Mouse (Mus musculus) thymus, postnatal 0 days (tissue): ENCODE measurements around the gene Mum1. TPM values are rescaled to one million over a fixed set of nuclear protein-coding genes. Genes with fewer than 3 reads are reported as not detected.
A peak's percentile ranks its signal among the peaks of the same experiment; 100 is the strongest.

ENCODE experiments used
- DNase-seq: peaks from one replicate; pipeline ENCODE4 v3.0.0-alpha.2; 2015; ENCODE audit warnings: low spot score
- polyA plus RNA-seq: library from polyadenylated mRNA; unstranded; fragments of >200 nt; fragmentation: Nextera tagmentation; extraction: Ambion mirVana; gene quantifications from 2 replicates; pipeline ENCODE4 v1.2.1, GENCODE M21; 2015

The Mum1 gene
- polyA plus RNA-seq, 1 experiment from 2014 or later = 72.4 TPM

GRCm38 (mm10) chr10:80250059-80250458, 23.8 kb downstream of the Mum1 start:
- DNase-seq = no peak

DNA sequence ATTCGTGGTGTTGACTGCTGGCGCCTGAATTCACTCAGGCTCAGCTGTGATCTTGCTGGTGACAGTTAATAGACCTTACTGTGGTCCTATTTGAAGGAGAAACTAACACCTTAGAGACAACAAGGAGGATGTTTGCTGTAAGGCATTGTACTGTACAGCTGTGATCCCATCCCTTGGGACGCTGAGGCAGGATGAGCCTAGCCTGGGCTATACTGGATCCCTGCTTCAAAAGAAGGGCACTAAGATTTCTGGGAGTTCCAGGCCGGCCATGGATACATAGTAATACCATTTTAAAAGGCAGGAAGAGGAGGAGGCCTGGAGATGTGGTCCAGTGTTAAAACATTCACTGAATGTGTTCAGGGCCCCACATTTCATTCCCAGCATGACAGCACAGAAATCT, 24.3 kb downstream of the Mum1 start:
- no peak for DNase-seq

DNA sequence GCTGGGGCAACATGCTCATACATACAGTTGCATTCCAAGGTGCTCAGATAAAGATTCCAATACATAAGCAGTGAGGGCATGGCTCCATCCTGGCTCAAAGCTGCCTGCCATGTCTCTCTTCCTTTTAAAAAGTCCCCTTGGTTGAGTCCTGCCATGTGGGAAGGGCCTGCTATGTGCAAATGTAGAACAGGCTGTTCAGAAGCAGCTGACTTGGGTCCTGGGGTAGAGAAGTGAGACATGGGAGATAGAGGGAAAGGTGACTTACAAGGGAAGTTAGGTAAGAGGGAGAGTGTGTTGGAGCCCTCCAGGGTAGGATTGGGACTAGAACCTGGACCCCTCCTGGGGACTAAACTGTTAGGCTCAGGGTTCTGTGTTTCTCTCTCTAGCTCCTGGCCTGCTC, 25.8 kb downstream of the Mum1 start:
- DNase-seq = no peak

DNA sequence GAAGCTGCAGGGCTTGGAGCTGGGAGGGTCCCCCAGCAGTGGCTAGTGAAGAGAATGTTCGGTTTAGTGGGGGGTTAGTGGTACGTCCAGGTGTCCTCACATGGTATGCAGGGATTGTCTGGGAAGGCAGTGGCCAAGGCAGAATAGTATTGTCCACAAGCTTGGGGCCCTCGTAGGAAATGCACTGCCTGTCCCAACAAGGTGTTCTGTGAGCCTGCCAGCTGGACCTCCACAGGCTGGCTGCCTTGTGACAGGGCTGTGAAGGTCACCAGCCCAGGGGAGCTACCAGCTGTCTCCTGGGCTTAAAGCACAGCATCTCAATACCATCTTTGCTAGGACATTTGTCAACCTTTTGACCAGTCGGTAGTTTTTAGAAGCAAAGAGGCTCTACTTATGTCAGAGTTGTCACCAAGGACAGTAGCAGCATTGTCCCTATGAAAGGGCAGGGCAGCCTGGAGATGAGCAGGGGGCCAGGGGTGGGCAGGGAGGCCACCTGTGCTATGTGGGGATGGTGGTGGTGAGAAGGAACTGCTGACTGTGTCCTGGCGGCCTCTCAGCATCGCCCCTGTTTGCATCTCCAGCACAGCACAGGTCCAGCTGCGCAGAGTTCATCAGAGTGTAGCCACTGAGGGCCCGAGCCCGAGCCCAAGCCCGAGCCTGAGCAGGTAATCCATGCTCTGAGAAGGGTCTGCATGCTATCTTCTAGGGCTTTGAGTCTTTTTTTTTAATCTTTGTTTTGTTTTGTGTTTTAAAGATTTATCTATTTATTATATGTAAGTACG, 26.4 kb downstream of the Mum1 start:
- no peak for DNase-seq

DNA sequence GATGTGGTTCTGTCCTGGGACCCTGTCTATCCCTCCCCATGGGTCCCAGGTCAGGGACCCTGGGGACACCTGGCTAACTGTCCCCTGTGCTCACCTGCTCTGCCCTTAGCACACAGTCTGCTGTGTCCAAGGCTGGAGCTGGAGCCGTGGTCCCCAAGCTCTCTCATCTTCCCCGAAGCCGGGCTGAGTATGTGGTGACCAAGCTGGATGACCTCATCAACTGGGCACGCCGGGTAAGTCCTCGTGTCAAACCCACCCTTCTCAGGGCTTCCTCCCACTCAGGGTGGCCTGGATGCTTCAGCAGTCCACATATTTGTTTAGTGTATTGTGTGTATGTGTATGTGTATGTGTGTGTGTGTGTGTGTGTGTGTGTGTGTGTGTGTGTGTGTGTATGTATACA, 27.3 kb downstream of the Mum1 start:
- DNase-seq = no peak

DNA sequence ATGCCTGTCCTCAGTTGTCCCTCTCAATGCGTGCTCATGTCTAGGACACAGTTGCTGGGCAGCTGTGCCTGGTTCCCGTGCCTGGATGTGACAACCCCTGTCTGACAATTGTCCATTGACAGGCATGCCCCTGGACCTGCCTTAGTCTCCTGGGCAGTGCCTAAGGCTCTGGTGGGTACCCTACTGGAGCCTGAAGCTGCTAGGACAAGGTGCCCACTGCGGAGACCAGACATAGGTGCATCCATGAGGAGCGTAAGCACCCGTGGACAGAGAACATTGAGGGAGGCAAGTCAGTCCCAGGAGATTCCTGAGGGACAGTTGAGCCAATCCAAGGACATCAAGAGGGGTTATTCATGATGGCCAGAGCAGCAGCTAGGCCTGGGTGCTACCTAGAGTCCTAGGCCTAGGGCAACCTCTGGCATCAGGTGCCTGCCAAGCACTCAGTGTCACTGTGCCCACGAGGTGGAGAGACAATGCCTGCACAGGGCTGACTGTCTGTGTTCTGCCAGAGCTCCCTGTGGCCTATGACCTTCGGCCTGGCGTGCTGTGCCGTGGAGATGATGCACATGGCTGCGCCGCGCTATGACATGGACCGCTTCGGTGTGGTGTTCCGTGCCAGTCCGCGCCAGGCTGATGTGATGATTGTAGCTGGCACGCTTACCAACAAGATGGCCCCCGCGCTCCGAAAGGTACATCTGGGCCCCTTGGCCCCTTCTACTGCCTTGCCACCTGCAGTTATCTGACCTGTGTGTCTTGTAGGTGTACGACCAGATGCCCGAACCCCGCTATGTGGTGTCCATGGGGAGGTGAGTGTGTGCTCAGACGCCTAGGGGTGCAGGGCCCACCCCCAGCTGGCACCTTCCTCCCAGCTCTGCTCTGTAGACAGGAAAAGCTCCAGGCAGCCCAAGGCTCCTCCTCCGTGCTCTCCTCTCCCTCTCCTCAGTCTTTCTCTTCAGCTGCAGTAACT, 28.4 kb downstream of the Mum1 start:
- DNase-seq = no peak

DNA sequence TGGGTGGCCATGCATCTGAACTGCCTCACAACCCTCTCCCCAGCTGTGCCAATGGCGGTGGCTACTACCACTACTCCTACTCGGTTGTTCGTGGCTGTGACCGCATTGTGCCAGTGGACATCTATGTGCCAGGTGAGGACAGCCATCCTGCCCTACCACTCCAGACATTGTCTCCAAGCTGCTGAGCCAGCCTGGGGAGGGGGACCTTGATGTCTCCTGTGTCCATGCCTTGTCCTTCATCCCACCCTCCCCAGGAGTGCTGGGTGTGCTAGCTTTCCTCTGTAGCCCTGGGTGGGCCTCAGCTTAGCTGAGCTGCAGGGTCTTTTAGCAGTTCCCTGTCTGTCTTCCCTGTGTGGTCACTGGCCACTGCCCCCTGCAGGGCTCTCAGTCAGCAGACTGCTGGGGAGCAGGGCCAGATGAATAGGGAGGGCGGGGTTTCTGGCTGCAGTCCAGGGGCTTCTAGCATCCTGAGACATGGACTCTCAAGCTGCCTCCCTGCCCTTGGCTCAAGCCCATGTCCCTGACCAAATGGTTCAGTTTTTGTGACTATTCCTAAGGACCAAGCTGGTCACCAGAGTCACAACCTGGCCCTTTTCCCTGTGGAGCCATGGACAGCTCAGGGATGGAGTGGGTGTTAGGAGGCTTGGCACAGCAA, 29.8 kb downstream of the Mum1 start:
- DNase-seq = no peak

DNA sequence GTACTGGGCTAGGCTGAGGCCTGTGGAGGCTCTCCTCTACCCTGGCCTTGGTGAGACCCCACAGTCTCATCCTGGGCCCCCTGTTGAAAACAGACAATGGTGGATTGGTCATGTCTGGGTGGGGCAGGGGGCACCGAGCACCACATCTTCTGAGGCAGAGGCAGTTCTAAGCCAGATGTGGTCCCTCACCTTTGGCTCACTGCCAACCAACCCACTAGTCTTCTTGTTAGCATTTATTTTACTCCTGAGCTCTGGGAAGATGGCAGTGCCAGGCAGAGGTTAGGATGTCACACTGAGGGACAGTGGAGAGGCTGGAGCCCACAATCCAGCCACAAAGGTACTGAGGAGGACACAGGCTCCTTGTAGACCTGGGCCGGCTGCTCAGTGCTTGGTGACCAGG, 31.7 kb downstream of the Mum1 start:
- DNase-seq = no peak

DNA sequence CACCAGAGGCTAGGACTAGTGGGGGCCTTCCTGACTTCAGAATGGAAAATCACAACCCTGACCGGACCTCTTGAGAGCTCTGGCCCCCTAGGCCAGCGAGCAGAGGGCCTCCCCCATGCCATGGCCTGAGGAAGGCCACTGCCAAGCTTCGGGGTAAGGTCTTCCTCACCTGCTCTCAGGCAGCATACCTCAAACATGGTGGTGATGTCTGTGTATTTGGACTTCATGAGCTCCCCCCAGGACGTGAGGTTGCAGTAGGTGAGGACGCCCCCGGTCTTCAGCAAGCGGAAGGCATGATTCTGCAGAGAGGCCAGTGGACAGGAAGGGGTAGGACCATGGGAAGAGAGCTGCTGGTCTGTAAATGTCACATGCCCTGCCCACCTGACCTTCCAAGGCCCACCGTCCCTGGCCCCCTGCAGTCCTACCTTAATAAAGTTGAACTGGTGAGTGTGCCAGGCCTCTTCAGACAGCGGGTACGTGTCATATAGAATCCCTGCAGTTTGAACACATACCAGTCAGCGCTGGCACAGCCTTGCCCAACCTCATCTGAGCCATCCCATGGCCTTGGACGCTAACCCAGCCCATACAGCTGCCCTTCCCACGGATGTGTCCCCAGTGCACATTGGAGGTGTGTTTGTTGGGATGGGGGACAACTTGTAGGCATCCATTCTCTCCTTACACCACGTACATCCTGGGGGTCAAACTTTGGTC, 32.7 kb downstream of the Mum1 start:
- DNase-seq = no peak

GRCm38 (mm10) chr10:80259463-80259805, 33.2 kb downstream of the Mum1 start:
- DNase-seq = no peak

DNA sequence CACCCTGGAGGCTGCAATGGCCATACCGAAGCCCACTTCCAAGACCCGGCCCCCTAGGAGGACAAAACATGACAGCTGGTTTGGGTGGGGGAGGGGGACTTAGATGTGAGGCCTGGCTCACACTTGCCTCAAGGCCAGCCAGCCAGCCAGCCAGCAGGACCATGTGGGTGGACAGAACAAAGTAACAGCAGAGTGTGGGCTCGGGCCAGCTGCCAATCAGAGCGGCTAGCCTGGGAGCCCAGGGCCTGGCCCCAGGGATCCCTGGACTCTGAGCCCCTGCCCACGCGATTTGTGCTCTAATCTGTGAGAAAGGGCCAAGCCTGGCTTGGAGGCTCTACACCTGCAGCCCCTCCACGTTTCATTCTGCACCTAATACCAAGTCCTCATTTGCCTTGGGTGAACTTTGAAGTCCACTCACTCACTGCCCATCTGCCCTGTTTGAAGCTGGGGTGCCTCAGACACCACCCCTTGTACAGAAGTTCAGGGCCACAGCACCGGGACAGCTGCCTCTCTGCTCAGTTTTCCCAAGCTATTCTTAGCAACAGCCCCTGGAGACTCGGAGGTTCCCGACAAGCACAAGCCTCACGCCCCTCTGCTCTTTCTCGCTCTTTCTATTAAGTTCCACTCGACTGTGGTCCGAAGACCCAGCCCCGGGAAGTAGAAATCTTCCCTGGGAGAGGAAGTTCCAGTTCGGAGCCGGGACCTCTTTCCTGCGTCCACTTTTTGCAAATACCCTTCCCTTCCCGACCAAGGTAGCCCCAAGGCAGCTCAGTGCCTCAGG, 33.8 kb downstream of the Mum1 start:
- DNase-seq = no peak

DNA sequence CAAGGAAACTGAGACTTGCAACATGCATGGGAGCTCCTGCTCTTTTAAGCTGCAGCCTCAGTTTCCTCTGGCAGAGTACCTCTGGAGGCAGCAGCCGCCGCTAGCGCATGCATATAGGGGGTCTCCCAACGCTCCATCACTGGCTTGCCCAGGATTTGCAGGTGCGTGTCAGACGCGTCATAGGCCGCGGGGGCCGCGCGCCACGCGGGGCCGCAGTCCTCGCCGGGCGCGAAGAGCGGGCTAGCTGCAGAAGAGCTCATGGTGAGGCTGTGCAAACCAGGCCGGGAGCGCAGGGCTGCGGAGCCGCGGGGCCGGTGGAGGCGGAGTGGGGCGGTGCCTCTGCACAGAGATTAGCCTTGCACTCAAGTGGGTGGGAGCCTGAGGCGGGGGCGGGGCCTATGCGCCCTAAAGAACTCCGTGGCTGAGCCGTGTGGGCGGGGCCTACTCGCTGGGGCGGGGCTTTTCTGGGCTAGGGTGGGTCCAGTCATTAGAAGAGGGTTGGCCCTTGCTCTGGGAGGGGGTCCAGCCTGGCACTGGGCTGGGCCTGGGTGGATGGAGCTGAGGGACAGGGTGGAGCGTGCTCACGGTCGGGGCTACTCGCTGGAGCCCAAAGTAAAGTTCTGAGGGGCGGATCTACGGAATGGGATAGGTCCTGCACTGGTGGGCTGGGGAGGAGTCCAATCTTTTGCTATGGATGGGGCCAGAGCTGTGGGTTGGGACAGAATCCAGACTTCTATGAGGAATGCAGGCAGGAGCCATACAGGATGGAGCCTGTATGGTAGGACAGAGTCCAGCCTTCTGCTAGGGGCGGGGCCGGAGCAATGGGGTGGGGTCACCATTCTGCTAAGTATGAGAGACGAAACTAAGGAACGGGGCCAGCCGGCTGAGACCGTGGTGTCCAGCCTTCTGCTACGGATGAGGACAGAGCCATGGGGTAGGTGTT, 34.7 kb downstream of the Mum1 start, which contains the start of the genes Gamt and Dazap1:
Gene Gamt (minus strand): TSS at position 371 of the 943 bp plus-strand sequence.
Gene Dazap1 (plus strand): TSS at position 845 of the 943 bp plus-strand sequence.
- peak; percentile 93 for DNase-seq

DNA sequence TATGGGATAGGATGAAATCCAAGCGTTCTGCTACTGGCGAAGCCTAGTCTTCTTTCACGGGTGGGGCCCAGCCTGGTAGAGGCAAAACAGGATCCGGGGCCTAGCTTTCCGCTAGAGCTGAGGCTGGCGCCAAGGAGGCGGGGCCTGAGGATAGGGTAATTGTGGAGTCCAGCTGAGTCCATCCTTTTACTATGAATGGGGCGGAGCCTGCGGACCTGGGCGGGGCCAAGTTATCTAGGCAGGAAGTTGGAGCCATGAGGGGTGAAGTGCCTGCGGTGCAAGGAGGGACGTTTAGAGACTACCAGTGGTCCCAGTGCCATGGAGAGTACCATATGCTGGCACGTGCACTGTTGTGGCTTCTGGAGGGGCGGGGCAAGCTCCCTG, 35.3 kb downstream of the Mum1 start:
- DNase-seq = peak; percentile 58

DNA sequence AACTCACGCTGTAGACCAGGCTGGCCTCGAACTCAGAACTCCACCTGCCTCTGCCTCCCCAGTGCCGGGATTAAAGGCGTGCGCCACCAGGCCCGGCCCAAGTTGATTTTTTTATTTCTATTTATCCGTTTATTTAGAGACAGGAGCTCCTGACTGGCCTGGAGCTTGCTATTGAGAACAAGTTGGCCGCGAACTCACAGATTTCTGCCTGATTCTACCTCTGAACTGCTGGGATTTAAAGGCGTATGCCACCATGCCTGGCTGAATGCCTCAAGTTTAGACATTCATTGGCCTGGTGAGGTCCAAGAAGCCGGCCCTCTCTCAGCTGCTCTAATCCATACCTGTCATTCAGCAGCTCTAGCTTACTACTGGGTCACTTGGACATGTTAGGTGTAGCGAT, 35.9 kb downstream of the Mum1 start:
- no peak for DNase-seq

DNA sequence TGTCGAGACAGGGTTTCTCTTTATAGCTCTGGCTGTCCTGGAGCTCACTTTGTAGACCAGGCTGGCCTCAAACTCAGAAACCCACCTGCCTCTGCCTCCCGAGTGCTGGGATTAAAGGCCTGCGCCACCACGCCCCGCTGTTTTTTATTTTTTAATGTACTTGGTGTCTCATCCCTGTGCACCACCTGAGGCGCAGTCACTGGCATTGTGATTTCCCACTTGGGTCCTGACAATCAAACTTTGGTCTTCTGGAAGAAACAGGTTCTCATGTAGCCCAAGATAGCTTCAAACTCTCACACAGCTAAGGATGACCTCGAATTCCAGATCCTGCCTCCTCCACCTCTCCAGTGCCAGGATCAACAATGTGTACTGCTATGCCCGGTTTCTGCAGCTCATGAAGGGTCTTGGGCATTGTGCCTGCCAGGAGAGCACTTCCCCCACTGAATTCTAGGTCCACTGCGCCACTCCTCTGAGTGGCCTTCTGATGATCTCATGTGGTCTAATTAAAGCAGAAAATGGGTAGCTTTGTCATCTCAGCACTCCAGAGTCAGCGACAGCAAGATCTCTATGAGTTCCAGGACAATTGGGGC, 36.6 kb downstream of the Mum1 start:
- DNase-seq = no peak

DNA sequence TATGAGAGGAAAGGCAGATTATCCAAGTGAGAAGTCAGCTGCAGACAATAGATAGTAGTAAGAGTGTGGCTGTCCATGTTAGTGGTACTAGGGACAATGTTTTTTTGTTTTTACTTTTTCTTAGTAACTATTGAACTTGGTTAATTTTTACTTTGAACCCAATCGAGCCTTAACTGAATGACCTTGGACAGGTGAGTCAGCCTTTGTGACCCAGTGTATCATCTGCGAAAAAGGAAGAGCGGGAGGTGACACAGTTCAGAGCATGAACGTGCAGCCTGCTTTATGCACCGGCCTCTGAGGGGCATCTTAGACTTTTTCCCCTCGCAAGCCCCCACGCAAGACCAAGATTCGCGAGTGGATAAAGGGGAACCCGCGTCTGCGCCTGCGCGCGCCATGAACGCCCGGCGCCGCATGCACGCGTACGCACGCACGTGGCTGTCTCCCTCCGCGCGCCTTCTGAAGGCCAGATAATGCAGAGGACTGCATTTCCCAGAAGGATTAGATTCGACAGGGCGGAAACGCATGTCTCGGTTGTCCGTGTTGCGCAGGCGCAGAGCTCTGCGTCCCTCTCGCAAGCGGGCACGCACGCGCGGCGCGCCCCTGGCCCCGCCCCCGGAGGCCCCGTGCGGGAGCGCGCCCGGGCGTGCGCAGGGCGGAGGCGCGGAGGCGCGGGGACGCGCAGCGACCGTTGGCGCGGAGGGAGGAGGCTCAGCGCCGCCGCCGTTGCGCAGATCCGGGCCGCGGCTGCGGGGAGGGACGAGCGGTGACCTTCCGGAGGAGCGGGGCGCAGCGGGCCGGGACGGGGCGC, 38.3 kb downstream of the Mum1 start:
- DNase-seq = peak; percentile 100

- no peak for DNase-seq
Observed at GRCm38 (mm10) chr10:80265149-80265486, 38.9 kb downstream of the Mum1 start.

DNA sequence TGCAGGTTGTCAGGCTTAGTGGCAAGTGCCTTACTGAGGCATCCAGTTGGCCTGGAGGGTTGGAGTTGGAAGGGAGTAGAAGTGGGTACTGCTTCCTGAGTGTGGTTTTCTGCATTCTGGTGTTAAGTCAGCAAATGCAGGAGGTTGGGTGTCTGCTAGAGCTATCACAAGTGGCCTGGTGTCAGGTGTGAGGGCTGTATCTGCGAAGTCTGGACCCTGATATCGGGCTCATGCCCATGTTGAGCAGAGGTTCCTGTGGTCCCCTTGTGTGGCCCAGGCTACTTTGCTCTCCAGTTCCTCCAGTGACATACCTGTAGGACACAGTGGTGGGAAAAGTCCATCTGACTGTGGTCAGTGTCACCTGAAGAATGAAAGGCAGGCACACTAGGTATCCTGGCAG, 43.9 kb downstream of the Mum1 start:
- no peak for DNase-seq
